Mouse (Mus musculus) neural tube, embryonic 15.5 days (tissue): Measurements from ENCODE around the gene Rubcn. TPM values are rescaled to one million over a fixed set of nuclear protein-coding genes. Genes with fewer than 3 reads are reported as not detected.

ENCODE experiments used
- ATAC-seq: fragments of 200-750 bp; cut with Nextera tagmentation; 2 replicates; pipeline ENCODE4 v1.8.0; 2017; ENCODE audit warnings: mild to moderate bottlenecking, moderate TSS enrichment, moderate library complexity; ENCODE audit not compliant: low FRiP score
- H3K27ac ChIP-seq: fragments of 300-500 bp; sonication (generic); replicated peaks from 2 replicates; pipeline ENCODE4 v1.5.1; 2015; ENCODE audit warnings: mild to moderate bottlenecking, inconsistent platforms
- H3K27me3 ChIP-seq: fragments of 300-500 bp; sonication (generic); replicated peaks from 2 replicates; pipeline ENCODE4 v1.6.1; 2015; ENCODE audit warnings: inconsistent platforms
- H3K36me3 ChIP-seq: fragments of 300-500 bp; sonication (generic); 2 replicates; pipeline ENCODE4 v1.6.1; 2015; ENCODE audit warnings: inconsistent platforms
- H3K4me1 ChIP-seq: fragments of 300-500 bp; sonication (generic); 2 replicates; pipeline ENCODE4 v1.6.1; 2015; ENCODE audit warnings: inconsistent platforms
- H3K4me2 ChIP-seq: fragments of 300-500 bp; sonication (generic); 2 replicates; pipeline ENCODE4 v1.6.1; 2015; ENCODE audit warnings: inconsistent platforms, mild to moderate bottlenecking, moderate library complexity
- H3K4me3 ChIP-seq: fragments of 300-500 bp; sonication (generic); replicated peaks from 2 replicates; pipeline ENCODE4 v1.5.1; 2015; ENCODE audit warnings: mild to moderate bottlenecking, inconsistent platforms
- H3K9ac ChIP-seq: fragments of 300-500 bp; sonication (generic); replicated peaks from 2 replicates; pipeline ENCODE4 v1.6.1; 2015; ENCODE audit warnings: mild to moderate bottlenecking, inconsistent platforms
- H3K9me3 ChIP-seq: fragments of 300-500 bp; sonication (generic); replicated peaks from 2 replicates; pipeline ENCODE4 v1.6.1; 2016; ENCODE audit warnings: inconsistent platforms
- WGBS: fragments of 180-500 bp; shearing (Covaris S2); methylation state at CpG from one replicate; pipeline ENCODE4 v1.1.7; 2015; ENCODE audit warnings: mixed read lengths; 5-methylcytosine and 5-hydroxymethylcytosine counted together
- polyA plus RNA-seq: library from polyadenylated mRNA; unstranded; fragments of >200 nt; fragmentation: Nextera tagmentation; extraction: Ambion mirVana; gene quantifications from 2 replicates; pipeline ENCODE4 v1.2.1, GENCODE M21; 2015

Gene Rubcn
- polyA plus RNA-seq, 1 experiment from 2014 or later = 31.9 TPM

DNA sequence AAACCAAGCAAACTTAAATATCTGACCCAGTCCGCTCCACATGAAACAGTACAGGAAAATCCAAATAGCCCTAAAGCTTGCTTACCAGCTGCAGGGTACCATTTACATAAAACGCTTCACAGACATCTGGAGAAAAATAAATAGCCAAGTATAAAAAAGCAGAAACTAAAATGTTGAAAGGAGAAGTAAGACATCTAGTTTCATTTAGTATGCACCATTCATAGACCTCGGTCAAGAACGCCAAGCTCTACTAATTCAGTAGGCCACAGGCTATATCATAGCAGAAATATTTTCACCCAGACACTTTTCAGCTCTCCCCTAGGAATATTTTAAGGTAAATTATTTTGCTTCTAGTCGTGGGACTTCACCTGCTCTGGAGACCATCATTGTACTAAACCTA, 10.9 kb downstream of the Rubcn start:
- Histone ChIP-seq H3K36me3 (peaks cover 3% of the 10 kb centered on the region; the same call in 1 of the 2 replicates), H3K4me3 (peak overlapping the region; percentile 79; the same call in 1 of the 2 replicates), H3K9me3 (no peaks in the 10 kb centered on the region), H3K27me3 (no peaks in the 10 kb centered on the region), H3K9ac (no peak overlapping the region), H3K4me2 (peak overlapping the region; percentile 81), H3K4me1 (peaks cover 20% of the 10 kb centered on the region), H3K27ac (no peak overlapping the region)
- WGBS = 83% methylated on average over 5 of the region's 5 CpGs
- no peak for ATAC-seq

- no peak overlapping the region for H3K9ac ChIP-seq
- no peak for ATAC-seq
- peaks cover 20% of the 10 kb centered on the region for H3K4me1 ChIP-seq
- no peak overlapping the region for H3K4me2 ChIP-seq
- no peaks in the 10 kb centered on the region for H3K9me3 ChIP-seq
- 91% methylated on average over 4 of the region's 4 CpGs for WGBS
- peaks cover 7% of the 10 kb centered on the region for H3K36me3 ChIP-seq
- H3K27ac ChIP-seq = no peak overlapping the region
- H3K27me3 ChIP-seq = no peaks in the 10 kb centered on the region
- no peak overlapping the region for H3K4me3 ChIP-seq
These were observed 12.2 kb downstream of the Rubcn start for GRCm38 (mm10) chr16:32865401-32865800.

- 95% methylated on average over 3 of the region's 3 CpGs for WGBS
- Histone ChIP-seq H3K4me1 (peaks cover 7% of the 10 kb centered on the region), H3K9me3 (no peaks in the 10 kb centered on the region), H3K4me2 (no peak overlapping the region), H3K36me3 (peaks cover 7% of the 10 kb centered on the region), H3K4me3 (no peak overlapping the region), H3K9ac (no peak overlapping the region), H3K27me3 (no peaks in the 10 kb centered on the region), H3K27ac (no peak overlapping the region)
- ATAC-seq = no peak
These were observed 15.7 kb downstream of the Rubcn start for GRCm38 (mm10) chr16:32861813-32862385.

DNA sequence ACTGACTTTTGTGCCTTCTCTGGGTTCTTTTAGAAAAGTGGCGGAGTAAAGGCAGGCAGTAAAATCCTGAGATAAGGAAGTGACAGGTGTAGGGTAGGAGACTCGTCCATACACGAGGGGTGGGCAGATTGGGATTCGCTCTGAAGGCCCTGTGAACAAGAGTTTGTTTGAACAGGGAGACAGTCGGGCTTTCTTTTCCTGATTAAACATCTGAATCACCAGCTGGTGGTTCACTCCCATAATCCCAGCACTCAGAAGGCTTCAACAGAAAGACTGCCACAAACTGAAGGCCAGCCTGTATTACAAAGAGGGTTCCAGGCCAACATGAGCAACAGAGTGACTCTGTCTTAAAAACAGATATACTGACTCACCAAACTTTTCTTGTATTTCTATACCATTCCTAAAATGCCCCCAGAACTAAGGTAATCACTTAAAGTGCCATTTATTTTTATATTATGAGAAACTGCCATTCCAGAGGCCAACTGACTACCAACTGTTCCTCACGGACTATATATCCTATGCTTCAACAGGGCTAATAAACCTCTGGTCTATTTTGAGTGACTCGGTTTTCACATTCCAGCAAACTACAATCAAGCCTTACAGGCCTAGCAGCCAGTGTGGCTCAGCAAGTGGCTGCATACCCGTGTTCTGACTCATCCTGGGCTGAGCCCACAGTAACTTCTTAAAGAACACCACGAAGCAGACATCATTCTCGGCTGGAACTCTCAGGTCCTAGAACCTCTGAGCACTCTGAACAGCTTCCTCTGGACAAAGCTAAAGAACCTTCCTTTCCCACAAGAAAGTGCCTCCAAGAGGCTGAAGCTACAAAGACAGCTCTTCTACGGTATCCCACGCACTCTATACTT, 18.6 kb downstream of the Rubcn start:
- Histone ChIP-seq H3K36me3 (peaks cover 7% of the 10 kb centered on the region), H3K4me3 (no peak overlapping the region), H3K4me2 (no peak overlapping the region), H3K9me3 (no peaks in the 10 kb centered on the region), H3K27me3 (no peaks in the 10 kb centered on the region), H3K9ac (no peak overlapping the region), H3K4me1 (0 out of 2 replicates have a peak, but pooled peaks cover 3% of the 10 kb centered on the region), H3K27ac (peak overlapping the region; percentile 23; the same call in 1 of the 2 replicates)
- WGBS = 77% methylated on average over 12 of the region's 12 CpGs
- ATAC-seq = no peak

DNA sequence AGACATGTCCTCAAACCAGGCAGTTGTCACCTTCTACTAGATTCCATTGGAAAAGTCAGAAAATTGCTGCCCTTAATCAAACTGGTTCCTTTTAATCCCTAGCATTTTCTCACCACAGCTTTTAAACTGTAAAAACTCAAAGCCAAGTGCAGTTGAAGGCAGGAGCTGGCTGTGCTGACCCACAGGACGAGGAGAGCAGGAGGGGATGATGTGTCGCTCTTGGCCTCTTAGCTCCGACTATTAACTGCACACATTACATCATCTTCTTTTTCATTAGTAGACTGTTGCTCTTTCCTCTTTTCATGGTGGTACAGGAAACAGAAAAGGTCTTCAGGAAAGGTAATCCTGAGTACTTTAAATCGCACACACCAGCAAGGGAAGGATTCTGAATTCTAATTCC, 19.2 kb downstream of the Rubcn start:
- H3K9ac ChIP-seq = no peak overlapping the region
- H3K27ac ChIP-seq = no peak overlapping the region
- H3K4me3 ChIP-seq = no peak overlapping the region
- H3K4me1 ChIP-seq = 0 out of 2 replicates have a peak, but pooled peaks cover 3% of the 10 kb centered on the region
- ATAC-seq = no peak
- WGBS = 77% methylated on average over 4 of the region's 4 CpGs
- H3K4me2 ChIP-seq = no peak overlapping the region
- no peaks in the 10 kb centered on the region for H3K27me3 ChIP-seq
- H3K9me3 ChIP-seq = no peaks in the 10 kb centered on the region
- peaks cover 7% of the 10 kb centered on the region for H3K36me3 ChIP-seq

GRCm38 (mm10) chr16:32856751-32857150, 20.8 kb downstream of the Rubcn start:
- WGBS = 92% methylated on average over 3 of the region's 3 CpGs
- H3K27ac ChIP-seq = no peak overlapping the region
- no peak for ATAC-seq
- H3K9ac ChIP-seq = no peak overlapping the region
- H3K4me3 ChIP-seq = no peak overlapping the region
- H3K27me3 ChIP-seq = no peaks in the 10 kb centered on the region
- H3K36me3 ChIP-seq = peaks cover 7% of the 10 kb centered on the region
- H3K9me3 ChIP-seq = no peaks in the 10 kb centered on the region
- 0 out of 2 replicates have a peak, but pooled peaks cover 3% of the 10 kb centered on the region for H3K4me1 ChIP-seq
- H3K4me2 ChIP-seq = no peak overlapping the region

- no peak for ATAC-seq
- WGBS = 65% methylated on average over 2 of the region's 2 CpGs
- 0 out of 2 replicates have a peak overlapping the region, but pooled peaks have one; percentile 41 for H3K27ac ChIP-seq
These were observed 23.5 kb downstream of the Rubcn start for GRCm38 (mm10) chr16:32854050-32854571.

GRCm38 (mm10) chr16:32853492-32854049, 24.0 kb downstream of the Rubcn start:
- ATAC-seq = no peak
- Histone ChIP-seq H3K9me3 (no peaks in the 10 kb centered on the region), H3K36me3 (peaks cover 18% of the 10 kb centered on the region), H3K4me3 (no peak overlapping the region), H3K4me2 (no peak overlapping the region), H3K9ac (no peak overlapping the region), H3K27ac (0 out of 2 replicates have a peak overlapping the region, but pooled peaks have one; percentile 41), H3K4me1 (no peaks in the 10 kb centered on the region), H3K27me3 (no peaks in the 10 kb centered on the region)
- WGBS = 75% methylated on average over 13 of the region's 13 CpGs

More at GRCm38 (mm10) chr16:32854050-32854571, 23.5 kb downstream of the Rubcn start:
- Histone ChIP-seq H3K36me3 (peaks cover 12% of the 10 kb centered on the region), H3K27me3 (no peaks in the 10 kb centered on the region), H3K4me2 (no peak overlapping the region), H3K9ac (no peak overlapping the region), H3K9me3 (no peaks in the 10 kb centered on the region), H3K4me3 (no peak overlapping the region), H3K4me1 (0 out of 2 replicates have a peak, but pooled peaks cover under 1% of the 10 kb centered on the region)

- H3K4me1 ChIP-seq = no peaks in the 10 kb centered on the region
- H3K4me3 ChIP-seq = no peak overlapping the region
- H3K27me3 ChIP-seq = no peaks in the 10 kb centered on the region
- H3K9ac ChIP-seq = no peak overlapping the region
- H3K27ac ChIP-seq = no peak overlapping the region
- H3K9me3 ChIP-seq = no peaks in the 10 kb centered on the region
- no peak for ATAC-seq
- peaks cover 57% of the 10 kb centered on the region for H3K36me3 ChIP-seq
- WGBS = 94% methylated on average over 11 of the region's 11 CpGs
- H3K4me2 ChIP-seq = no peak overlapping the region
These were observed 28.3 kb downstream of the Rubcn start for GRCm38 (mm10) chr16:32849042-32849830.

DNA sequence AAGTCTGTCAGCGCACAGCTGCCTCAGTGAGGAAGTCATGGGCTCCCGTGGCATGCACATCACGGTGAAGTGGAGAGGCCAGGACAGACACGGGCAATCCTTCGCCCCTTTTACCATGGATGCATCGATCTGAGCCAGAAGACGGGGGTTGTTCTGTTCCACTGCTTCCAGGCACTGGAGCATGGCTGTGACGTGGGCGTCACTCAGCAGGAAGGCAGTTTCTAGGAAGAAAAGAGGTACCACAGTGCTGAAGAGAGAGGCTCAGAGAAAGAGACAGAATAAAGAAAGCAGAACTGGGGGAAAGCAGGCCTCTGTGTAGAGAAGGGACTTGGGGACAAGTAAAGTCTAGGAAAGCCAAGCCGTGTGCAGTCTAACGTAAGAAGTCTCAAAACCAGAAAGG, 30.5 kb downstream of the Rubcn start:
- Histone ChIP-seq H3K27ac (no peak overlapping the region), H3K36me3 (peaks cover 75% of the 10 kb centered on the region), H3K4me2 (no peak overlapping the region), H3K9ac (no peak overlapping the region), H3K27me3 (no peaks in the 10 kb centered on the region), H3K4me3 (no peak overlapping the region), H3K4me1 (no peaks in the 10 kb centered on the region), H3K9me3 (no peaks in the 10 kb centered on the region)
- ATAC-seq = no peak
- WGBS = 94% methylated on average over 11 of the region's 11 CpGs

DNA sequence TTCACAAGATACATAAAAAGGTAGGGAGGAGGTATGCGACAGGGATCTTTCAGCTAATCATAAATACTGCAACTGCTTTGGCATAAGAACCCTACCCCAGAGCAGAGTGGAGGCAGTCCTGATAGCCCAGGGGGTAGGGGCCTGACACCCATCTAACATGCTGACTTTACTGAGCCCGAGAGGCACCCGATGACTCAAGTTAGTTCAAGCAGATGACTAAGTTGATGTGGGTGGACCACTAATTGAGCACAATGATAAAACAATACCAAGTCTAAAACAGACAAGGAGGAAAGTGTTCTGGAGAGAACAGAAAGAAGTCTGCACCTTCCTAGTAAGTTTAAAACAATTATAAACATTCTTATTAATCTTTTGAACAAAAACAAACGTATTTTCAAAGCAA, 46.1 kb downstream of the Rubcn start:
- Histone ChIP-seq H3K27me3 (no peaks in the 10 kb centered on the region), H3K36me3 (peaks cover 71% of the 10 kb centered on the region), H3K9me3 (no peaks in the 10 kb centered on the region), H3K4me2 (no peak overlapping the region), H3K4me3 (no peak overlapping the region), H3K4me1 (no peaks in the 10 kb centered on the region), H3K27ac (no peak overlapping the region), H3K9ac (no peak overlapping the region)
- 88% methylated on average over 4 of the region's 4 CpGs for WGBS
- ATAC-seq = no peak
